17 mouse cellular contexts compared by ENCODE assay signal in the genomic region with DNA sequence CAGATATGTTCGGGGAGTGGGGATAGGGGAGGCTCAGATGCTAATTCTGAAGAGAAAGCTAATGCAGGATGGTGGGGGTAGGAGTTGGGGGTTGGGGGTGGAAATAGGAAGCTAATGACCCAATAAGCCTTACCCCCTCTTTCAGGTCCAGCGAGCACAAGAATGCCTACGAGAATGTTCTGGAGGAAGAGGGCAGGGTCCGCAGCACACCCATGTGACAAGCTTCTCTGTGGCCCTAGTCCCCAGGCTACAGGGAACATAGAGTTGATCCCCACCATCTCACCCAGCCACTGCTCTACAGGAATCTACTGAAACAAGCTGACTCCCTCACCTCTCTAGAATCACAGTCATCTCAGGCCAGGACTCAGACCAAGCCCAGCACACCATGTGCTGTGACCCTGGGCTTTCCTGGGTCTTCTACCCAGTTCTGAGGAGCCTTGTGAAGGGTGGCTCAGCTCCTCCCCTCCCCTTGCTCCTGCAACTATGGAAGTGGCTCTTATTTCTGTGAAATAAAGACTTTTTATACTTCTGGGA. TPM values are rescaled to one million over a fixed set of nuclear protein-coding genes. Genes with fewer than 3 reads are reported as not detected.
DNase-seq lines count a peak whose midpoint lies in the region; ATAC-seq and TF ChIP-seq lines count a peak whose summit lies in the region.
"Had no signal": no experiment of that assay in that cellular context is flagged by ENCODE, and none has a peak within 500 bp of the region (broad histone marks: within the 10 kb centered on the region; RNA-seq: fewer than 3 reads in every experiment).

No protein-coding gene starts in this region.

- no peak overlapping the region for H3K9ac ChIP-seq in heart, embryonic 12.5 days
- peak overlapping the region; percentile 28 for H3K9ac ChIP-seq in liver, embryonic 16.5 days (ENCODE audit: low read depth, low read length)
- H3K9ac ChIP-seq: embryonic facial prominence, embryonic 15.5 days; hindbrain, embryonic 15.5 days; limb, embryonic 15.5 days had no signal

- H3K4me1 ChIP-seq in heart, embryonic 12.5 days (replicated peaks): peaks cover 18% of the 10 kb centered on the region
- H3K4me1 ChIP-seq in kidney, adult 2 months (ENCODE audit: control insufficient read depth, insufficient read depth, low read length): peaks cover 36% of the 10 kb centered on the region
- H3K4me1 ChIP-seq in liver, embryonic 16.5 days (ENCODE audit: control insufficient read depth, low read depth, low read length): peaks cover 78% of the 10 kb centered on the region

- H3K9me3 ChIP-seq in heart, embryonic 12.5 days (replicated peaks): no peaks in the 10 kb centered on the region
- no peaks in the 10 kb centered on the region for H3K9me3 ChIP-seq in liver, embryonic 16.5 days (replicated peaks; ENCODE audit: control insufficient read depth, low read length)
- H3K9me3 ChIP-seq: embryonic facial prominence, embryonic 15.5 days; hindbrain, embryonic 15.5 days; limb, embryonic 15.5 days had no signal

- no peak for TF ChIP-seq POLR2A in kidney, adult 2 months (IDR thresholded peaks at IDR 0.05; ENCODE audit: low read depth, low read length)

- H3K4me3 ChIP-seq in heart, embryonic 12.5 days: no peak overlapping the region
- no peak overlapping the region for H3K4me3 ChIP-seq in kidney, adult 2 months (ENCODE audit: insufficient read depth, low read depth, low read length)
- H3K4me3 ChIP-seq in liver, embryonic 16.5 days (ENCODE audit: low read depth, low read length): no peak overlapping the region
- H3K4me3 ChIP-seq: embryonic facial prominence, embryonic 15.5 days; hindbrain, embryonic 15.5 days; limb, embryonic 15.5 days had no signal

- no peak for TF ChIP-seq CTCF in kidney, adult 2 months (conservative IDR thresholded peaks at IDR 0.05; ENCODE audit: insufficient read depth, insufficient read length, low read depth, low read length)

- no peak for ATAC-seq in heart, embryonic 12.5 days (ENCODE audit: insufficient number of reproducible peaks, low FRiP score)
- ATAC-seq in liver, embryonic 16.5 days (ENCODE audit: low read depth): no peak
- ATAC-seq: forebrain, embryonic 14.5 days had no signal

- H3K27me3 ChIP-seq in heart, embryonic 12.5 days (replicated peaks): peaks cover 61% of the 10 kb centered on the region
- H3K27me3 ChIP-seq in kidney, adult 2 months (replicated peaks; ENCODE audit: control insufficient read depth, insufficient read depth, low read length): no peaks in the 10 kb centered on the region
- H3K27me3 ChIP-seq in liver, embryonic 16.5 days (ENCODE audit: control insufficient read depth, insufficient read depth, low read depth, low read length): no peaks in the 10 kb centered on the region

- 66% methylated on average over 4 of the region's 4 CpGs for WGBS in heart, embryonic 12.5 days
- 26% methylated on average over 4 of the region's 4 CpGs for WGBS in kidney, adult 2 months
- WGBS in liver, embryonic 16.5 days (ENCODE audit: insufficient replicate concordance): 66% methylated on average over 4 of the region's 4 CpGs

- H3K4me2 ChIP-seq in heart, embryonic 12.5 days: peak overlapping the region; percentile 34
- peak overlapping the region; percentile 78 for H3K4me2 ChIP-seq in liver, embryonic 16.5 days (ENCODE audit: low read depth, low read length)
- H3K4me2 ChIP-seq: embryonic facial prominence, embryonic 15.5 days; hindbrain, embryonic 15.5 days; limb, embryonic 15.5 days had no signal

- no peak overlapping the region for H3K27ac ChIP-seq in heart, embryonic 12.5 days (ENCODE audit: poor library complexity, severe bottlenecking)
- H3K27ac ChIP-seq in kidney, adult 2 months (ENCODE audit: insufficient read depth, low read depth, low read length): peak overlapping the region; percentile 89
- peak overlapping the region; percentile 96 for H3K27ac ChIP-seq in liver, embryonic 16.5 days (ENCODE audit: low read length)
- H3K27ac ChIP-seq: embryonic facial prominence, embryonic 15.5 days; hindbrain, embryonic 15.5 days; limb, embryonic 15.5 days had no signal

- no peak for DNase-seq in heart, adult 9 months (ENCODE audit: low spot score in 2 of 2)
- DNase-seq in kidney, adult 2 months: peak; percentile 86
- DNase-seq in kidney, postnatal 10 days: peak; percentile 61
- no peak for DNase-seq in lung, postnatal 25 days (ENCODE audit: low spot score)
- DNase-seq in embryo, embryonic 10.5 days (ENCODE audit: low spot score): no peak
- DNase-seq: cerebellum, adult 9-10 months; lung, postnatal 10 days; right cerebral cortex, adult 18-20 months; thymus, adult 2 months had no signal

- no peaks in the 10 kb centered on the region for H3K36me3 ChIP-seq in heart, embryonic 12.5 days
- H3K36me3 ChIP-seq in kidney, adult 2 months (ENCODE audit: control insufficient read depth, insufficient read depth, low read length): peaks cover 2% of the 10 kb centered on the region; the same call in 1 of the 2 replicates
- H3K36me3 ChIP-seq in liver, embryonic 16.5 days (ENCODE audit: control insufficient read depth, insufficient read depth): no peaks in the 10 kb centered on the region
- H3K36me3 ChIP-seq: embryonic facial prominence, embryonic 15.5 days; hindbrain, embryonic 15.5 days; limb, embryonic 15.5 days had no signal

RNA-seq across cellular contexts. Expression of gene Pdzk1ip1, which starts 4.9 kb away (rescaled TPM):
- polyA plus RNA-seq in heart, embryonic 12.5 days (2016; fragmentation: Nextera tagmentation; extraction: Ambion mirVana): 38.8 and 39.2 TPM in 2 replicates
- polyA plus RNA-seq in kidney, adult 2 months (2012; rRNA removed): 3,641 and 4,008 TPM in 2 replicates
- 25.1 and 28.2 TPM in 2 replicates for polyA plus RNA-seq in liver, embryonic 16.5 days (2015; fragmentation: Nextera tagmentation; extraction: Ambion mirVana)

RNA-seq across cellular contexts. Expression of gene Tal1, which starts 37.2 kb away (rescaled TPM):
- 6.9 and 8.3 TPM in 2 replicates for polyA plus RNA-seq in heart, embryonic 12.5 days (2016; fragmentation: Nextera tagmentation; extraction: Ambion mirVana)
- polyA plus RNA-seq in kidney, adult 2 months (2012; rRNA removed): 1.7 and 1.8 TPM in 2 replicates
- 17.1 and 17.8 TPM in 2 replicates for polyA plus RNA-seq in liver, embryonic 16.5 days (2015; fragmentation: Nextera tagmentation; extraction: Ambion mirVana)

RNA-seq across cellular contexts. Expression of gene Cyp4x1, which starts 40.7 kb away (rescaled TPM):
- polyA plus RNA-seq in heart, embryonic 12.5 days (2016; fragmentation: Nextera tagmentation; extraction: Ambion mirVana): 0.10 TPM in 1 of 2 replicates, not detected in the other
- 0.04 and 0.06 TPM in 2 replicates for polyA plus RNA-seq in kidney, adult 2 months (2012; rRNA removed)
- polyA plus RNA-seq in liver, embryonic 16.5 days (2015; fragmentation: Nextera tagmentation; extraction: Ambion mirVana): 0.04 and 0.05 TPM in 2 replicates
- polyA plus RNA-seq: limb, embryonic 15.5 days; small intestine, adult 2 months; thymus, adult 2 months; urinary bladder, adult 2 months had no signal

Comparison
In these comparisons a context has a peak if more than half of its experiments do, and no peak if none do; other contexts are left out.
1. DNase-seq: peak in kidney, adult 2 months (single experiment) and kidney, postnatal 10 days (single experiment); none in heart, adult 9 months (0 of 2), lung, postnatal 25 days (single experiment) and embryo, embryonic 10.5 days (single experiment).
2. RNA of gene Pdzk1ip1, which starts 4.9 kb away (polyA plus RNA-seq): 3,641 to 4,008 TPM in kidney, adult 2 months; 38.8 to 39.2 TPM in heart, embryonic 12.5 days and 25.1 to 28.2 TPM in liver, embryonic 16.5 days; every median in the first group is over 10 times any median in the second.